Mouse (Mus musculus) embryo, embryonic 10 days (tissue): ENCODE data around the gene Suco.

Experiments
- DNase-seq: peaks from one replicate; pipeline ENCODE4 v3.0.0-alpha.2; 2015; ENCODE audit warnings: low spot score

The Suco gene

GRCm38 (mm10) chr1:161788339-161788738 is 88.1 kb downstream of the Suco start, which contains the start of gene Fasl:
Gene Fasl (minus strand): TSS chr1:161788495.
- no peak for DNase-seq

- no peak for DNase-seq
Measured at GRCm38 (mm10) chr1:161782725-161783124, 93.8 kb downstream of the Suco start.

DNA sequence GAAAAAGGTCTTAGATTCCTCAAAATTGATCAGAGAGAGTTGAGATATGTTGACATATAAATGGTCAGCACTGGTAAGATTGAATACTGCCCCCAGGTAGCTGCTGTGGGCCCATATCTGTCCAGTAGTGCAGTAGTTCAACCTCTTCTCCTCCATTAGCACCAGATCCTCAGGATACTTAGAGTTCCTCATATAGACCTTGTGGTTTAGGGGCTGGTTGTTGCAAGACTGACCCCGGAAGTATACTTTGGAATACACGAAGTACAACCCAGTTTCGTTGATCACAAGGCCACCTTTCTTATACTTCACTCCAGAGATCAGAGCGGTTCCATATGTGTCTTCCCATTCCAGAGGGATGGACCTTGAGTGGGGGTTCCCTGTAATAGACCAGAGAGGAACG is 94.9 kb downstream of the Suco start:
- no peak for DNase-seq

- DNase-seq = no peak
Measured at GRCm38 (mm10) chr1:161779057-161779456, 97.4 kb downstream of the Suco start.

DNA sequence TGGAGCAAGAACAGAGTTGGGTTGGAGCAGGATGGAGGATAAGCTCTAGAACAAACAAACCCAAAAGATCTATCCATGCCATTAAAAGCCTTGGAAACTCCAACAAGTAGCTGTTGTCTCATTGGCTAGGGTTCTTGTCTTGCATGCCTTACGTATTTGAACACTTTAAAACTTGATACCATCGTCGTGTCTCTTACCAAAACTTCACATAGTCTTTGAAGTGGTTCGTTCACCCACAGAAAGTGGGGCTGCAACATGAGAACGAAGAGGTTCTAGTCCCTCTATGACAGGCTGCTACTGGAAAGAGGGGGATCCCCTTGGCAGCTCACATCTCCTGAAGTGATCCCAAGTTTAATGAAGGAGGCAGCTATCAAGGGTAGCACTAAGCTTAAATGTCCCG is 101.3 kb downstream of the Suco start:
- no peak for DNase-seq

DNA sequence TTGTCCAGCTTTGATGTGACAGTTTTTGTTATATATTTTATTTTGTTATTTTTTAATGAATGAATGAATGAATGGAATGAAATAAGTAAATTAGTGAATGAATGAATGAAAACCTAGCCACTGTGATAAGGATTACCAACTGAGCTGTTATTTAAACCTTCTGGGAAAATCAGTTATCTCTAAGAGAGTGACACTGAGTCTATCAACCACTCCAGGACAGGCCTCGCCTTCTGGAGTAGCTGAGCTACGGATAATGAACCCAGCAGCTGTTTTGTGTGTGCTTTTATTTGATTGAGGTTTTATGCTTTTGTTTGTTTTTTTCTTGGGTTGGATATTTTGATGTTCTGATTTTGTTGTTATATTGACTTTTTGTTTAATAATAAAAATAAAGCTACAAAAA is 105.2 kb downstream of the Suco start:
- no peak for DNase-seq

DNA sequence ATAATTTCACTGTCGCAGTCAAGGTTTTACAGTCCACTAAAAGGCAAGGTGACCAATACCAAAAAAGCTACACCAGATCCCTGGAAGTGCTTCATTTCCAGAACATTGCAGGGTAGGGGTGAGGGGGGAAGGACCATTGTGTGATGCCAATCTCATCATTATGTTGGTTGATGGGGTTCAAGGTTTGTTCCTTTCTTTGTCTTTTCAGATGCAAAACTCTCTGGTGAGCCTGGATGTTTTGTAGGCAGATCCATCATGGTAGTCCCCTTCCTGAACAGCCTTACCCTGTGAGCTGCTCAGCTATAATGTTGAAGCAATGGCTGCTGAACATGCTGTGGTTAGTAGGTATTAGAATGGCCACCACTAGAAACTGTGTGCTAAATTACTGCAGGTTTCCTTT is 107.2 kb downstream of the Suco start:
- no peak for DNase-seq

DNA sequence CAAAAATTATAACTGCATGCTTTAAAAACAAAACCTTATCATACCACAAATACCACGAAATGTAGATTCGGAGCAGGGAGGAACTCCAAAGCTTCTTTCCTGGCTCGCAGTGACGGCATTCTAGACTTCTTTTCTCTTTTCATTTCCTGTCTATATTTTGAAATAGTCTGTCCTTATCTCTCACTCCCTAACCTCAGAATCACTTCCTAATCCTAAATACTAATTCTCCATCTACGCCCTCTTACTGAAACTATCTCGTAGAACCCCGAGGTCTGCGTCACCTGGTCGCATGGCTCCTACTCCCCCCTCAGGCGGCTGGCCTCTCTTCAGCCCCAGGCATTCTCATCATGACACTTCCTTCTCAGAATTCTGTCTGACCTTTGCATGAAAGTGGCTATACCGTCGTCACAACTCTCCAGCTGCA is 109.4 kb downstream of the Suco start:
- DNase-seq = no peak

- DNase-seq = peak; percentile 22
Measured at GRCm38 (mm10) chr1:161766656-161767055, 109.8 kb downstream of the Suco start.
